Mouse (Mus musculus): ENCODE measurements around the gene Psmd7.

- TF ChIP-seq GATA1 (IDR thresholded peaks at IDR 0.05; ENCODE audit: borderline replicate concordance, low read length), result no peak
- TF ChIP-seq FLI1 (IDR thresholded peaks at IDR 0.05; ENCODE audit: low read length), result no peak
These were observed 20.5 kb upstream of the Psmd7 start for GRCm38 (mm10) chr8:107608751-107609150.

Data from megakaryocyte, embryonic 14.5 days (primary cell).